Mouse (Mus musculus): ENCODE data around the gene Dolpp1.

The Dolpp1 gene

DNA sequence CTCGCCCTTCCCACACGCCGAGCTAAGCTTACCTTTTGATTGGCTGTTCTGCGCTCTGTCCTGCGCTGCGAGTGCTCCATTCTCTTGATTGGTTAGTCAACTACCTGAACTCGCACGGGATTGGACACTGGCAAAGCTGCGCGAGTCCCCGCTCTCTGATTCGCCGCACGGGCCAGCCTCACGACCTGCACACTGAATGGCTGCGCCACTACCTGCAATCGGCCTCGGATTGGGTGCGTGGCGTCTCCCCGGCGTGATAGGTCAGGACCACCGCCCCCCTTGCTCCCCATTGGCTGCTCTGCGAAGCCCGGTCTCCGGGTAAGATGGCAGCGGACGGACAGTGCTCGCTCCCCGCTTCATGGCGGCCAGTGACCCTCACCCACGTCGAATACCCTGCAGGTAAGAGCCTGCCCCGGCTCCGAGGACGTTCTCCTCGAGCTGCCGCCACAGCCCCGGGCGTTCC, at the start of gene Dolpp1:
TSS of gene Dolpp1 (plus strand) at position 141 of the 463 bp plus-strand sequence.
- DNase-seq (ENCODE audit: low spot score in 2 of 2), result peak; percentile 95 to 98

DNA sequence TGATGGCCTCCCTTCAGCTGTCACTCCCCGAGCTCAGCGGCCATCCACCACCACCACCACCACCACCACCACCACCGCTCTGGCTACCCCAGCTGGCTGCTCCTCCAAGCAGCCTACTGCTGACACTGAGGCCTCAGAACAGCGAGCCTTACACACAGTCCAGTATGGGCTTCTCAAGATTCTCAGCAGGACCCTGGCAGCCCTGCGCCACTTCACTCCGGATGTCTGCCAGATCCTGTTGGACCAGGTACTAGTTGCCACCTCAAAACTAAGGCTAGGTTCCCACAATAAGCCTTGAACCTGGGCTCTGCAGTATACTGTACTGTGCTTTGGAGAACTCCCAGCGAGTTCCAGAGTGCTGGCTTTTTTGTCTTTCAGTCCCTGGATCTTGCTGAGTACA, 49.5 kb upstream of the Dolpp1 start:
- DNase-seq (ENCODE audit: low spot score in 2 of 2), result no peak

DNA sequence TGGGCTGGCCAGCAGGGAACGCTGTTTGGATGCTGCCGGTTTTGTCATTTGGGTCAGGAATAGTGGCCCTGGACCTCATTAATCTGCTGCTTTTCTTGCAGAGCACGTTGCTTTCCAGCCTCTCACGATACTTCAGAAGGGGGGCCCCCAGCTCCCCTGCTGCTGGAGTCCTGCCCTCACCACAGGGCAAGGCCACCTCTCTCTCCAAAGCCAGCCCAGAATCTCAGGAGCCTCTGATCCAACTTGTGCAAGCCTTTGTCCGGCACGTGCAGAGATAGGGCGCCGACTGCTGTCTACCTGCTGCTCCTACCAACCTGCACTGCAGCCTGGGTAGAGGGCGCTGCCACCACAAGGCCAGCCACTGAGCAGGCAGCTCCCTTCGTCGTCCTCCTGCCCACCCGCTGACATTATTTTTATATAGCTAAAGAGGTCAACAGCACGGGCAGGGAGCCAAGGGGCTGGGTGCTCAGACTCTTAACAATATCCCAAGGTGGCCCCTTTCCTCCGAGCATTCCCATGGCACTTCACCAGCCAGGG, 48.4 kb upstream of the Dolpp1 start:
- DNase-seq (ENCODE audit: low spot score in 2 of 2), result no peak

DNA sequence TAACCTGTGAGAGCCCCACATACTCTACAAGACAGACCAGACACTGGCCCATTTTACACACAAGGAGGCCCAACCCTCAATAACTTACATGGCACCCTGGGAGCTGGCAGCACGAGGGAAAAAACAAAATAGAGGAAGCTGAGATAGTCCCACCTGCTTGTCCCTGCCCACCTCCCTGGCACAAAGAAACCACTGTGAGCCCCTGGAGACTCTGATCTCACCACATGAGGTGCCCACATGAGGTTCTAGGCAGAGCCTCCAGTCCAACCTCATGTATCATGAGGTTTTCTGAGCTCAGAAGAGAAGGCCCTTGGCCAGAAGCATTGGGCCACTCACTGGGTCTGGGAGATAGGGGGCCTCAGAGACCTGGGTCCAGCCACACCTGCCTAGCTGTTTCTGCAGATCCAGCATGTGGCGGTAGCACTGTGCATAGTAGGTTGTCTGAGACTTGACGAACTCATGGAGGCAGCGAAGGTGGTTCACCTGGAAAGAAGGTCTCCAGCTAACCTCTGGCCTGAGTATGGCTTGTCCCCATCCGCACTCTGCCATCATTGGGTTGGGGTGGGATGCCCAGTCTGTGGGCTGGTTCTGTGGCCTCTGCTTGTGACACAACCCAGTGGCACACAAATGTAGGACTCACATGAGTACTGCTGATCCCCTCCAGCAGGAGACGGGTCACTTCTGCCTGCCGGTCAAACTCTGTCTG, 45.9 kb upstream of the Dolpp1 start:
- no peak for DNase-seq (ENCODE audit: low spot score in 2 of 2)

DNA sequence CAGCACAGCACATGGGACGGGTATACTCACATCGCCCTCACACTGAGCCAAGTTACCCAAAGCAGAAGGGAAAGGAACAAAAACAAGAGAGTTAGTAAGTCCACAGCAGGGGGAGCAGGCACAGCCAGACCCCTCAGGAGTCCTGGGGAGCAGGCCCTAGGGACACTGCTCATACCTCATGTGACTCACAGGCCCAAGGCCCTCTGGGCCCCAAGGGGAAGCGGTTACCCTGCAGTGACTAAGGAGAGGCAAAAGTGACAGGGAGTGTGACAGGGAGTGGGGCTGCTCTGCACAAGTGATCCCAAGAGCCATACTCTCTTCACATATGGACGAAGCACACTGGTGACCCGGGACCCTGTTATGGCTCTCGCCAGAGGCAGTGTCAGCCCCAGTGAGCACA, 42.9 kb upstream of the Dolpp1 start:
- DNase-seq (ENCODE audit: low spot score in 2 of 2), result no peak

DNA sequence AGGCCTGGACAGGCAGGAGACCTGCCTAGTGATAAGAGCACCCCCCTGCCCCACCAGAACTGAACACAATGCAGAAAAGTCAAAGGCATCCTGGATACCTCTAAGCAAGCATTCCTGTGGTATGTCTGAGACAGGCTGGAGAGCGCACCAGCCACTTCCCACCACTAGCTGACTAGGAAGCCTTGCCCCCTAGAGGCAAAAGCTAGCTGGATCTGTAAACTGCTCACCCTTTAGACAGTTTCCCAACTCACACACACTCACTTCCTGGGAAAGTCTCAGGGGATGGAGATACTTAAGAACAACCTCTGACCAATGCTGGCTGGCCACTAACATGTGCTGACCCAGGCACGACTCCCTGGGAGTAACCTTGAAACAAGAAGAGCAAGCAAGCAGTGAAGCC, 40.9 kb upstream of the Dolpp1 start:
- DNase-seq (ENCODE audit: low spot score in 2 of 2), result no peak

DNA sequence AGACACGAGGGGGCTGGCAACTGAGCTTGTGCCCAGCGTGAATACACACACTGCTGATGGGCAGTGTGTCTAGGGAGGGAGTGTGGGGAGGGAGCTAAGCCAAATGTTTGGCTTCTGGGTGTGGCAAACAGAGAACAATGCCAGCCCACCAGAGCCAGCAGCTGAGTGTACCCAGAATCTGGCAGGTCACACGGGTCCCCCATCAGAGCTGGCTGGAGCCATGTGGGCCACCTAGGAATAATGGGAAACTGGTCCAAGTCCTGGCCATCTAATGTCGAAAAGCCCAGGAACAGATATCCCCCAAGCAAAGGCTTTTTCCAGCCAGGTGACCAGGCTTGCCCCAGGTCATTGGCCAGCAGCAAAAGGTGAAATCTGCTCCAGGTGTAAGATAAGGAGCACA, 36.2 kb upstream of the Dolpp1 start:
- no peak for DNase-seq (ENCODE audit: low spot score in 2 of 2)

DNA sequence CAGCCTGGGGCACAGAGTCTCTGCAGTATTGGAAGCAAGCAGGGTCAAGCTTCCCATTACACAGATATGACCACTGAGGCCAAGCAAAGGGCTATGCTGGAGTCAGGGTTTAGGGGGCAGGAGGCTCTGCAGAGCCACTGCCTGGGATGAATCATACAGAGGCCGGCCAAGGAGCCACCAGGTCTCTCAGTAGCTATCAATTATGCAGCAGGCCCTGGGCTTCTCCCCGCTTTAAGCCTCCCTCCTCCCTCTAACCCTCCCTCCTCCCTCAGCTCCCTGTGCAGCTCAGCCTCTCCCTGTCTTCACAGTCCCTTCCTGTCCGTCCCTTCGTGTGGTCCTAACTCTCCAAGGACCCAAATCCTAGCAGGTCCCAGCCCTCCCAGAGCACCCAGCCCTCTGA, 35.8 kb upstream of the Dolpp1 start:
- DNase-seq (ENCODE audit: low spot score in 2 of 2), result no peak

DNA sequence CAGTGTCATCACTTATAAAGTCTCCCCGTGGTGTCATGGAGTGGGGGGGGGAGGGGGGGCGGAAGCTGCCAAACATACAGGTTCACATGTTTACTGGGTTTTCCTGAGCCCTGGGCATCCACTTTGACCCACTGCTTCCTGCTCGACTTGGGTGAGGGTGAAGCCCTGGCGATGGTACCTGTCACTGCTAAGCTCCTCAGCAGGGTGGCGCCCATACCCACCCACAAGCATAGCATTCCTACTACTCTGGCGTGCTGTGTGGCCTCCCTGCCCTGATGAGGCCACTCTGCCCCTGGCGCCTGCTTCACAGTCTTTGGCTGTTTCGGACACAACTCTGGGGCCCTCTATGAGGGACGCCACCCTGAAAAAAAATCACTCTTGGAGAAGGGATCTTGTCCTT, 35.1 kb upstream of the Dolpp1 start:
- no peak for DNase-seq (ENCODE audit: low spot score in 2 of 2)

DNA sequence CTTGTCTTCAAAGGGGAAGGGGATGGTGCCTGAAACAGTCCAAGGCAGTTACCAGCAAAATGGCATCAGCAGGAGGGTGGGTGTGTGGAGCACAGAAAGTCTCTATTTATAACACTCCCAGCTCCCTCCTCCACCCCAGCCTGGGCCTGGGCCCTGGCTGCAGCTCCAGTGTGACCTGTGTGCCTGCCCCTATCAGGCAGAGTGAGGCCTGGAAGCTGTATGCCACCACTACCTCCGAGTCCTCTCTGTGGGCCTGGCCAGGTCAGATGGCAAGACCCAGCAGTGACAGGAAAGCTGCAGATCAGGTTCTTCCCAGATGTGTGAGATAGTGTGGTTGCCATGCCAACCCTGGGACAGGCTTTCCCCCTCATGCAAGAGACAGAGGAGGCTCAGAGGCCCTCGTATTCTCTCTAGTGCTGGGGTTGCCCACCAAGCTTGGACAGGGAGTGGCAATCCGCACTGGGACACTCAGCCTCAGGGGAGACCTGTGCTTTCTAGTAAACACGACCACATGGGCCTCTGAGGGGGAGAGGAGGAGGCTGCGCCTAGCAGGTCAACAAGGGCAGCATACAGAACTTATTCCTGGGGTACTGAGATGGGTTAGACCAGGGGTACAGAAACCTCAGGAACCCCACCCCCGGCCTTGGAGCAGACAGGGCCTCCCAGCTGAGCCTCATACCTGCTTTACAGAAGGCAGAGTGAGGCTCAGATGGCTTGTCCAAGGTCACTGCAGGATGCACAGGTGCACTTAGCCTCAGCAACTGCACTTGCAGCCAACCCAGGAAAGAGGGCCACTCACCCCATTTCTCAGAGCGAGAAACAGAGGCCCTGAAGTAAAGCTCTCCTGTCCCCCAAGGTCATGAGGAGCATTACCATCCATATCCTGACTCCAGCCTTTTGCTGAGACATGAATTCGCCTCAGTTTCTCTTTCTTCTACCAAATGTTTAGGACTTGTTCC, 34.2 kb upstream of the Dolpp1 start:
- no peak for DNase-seq (ENCODE audit: low spot score in 2 of 2)

DNA sequence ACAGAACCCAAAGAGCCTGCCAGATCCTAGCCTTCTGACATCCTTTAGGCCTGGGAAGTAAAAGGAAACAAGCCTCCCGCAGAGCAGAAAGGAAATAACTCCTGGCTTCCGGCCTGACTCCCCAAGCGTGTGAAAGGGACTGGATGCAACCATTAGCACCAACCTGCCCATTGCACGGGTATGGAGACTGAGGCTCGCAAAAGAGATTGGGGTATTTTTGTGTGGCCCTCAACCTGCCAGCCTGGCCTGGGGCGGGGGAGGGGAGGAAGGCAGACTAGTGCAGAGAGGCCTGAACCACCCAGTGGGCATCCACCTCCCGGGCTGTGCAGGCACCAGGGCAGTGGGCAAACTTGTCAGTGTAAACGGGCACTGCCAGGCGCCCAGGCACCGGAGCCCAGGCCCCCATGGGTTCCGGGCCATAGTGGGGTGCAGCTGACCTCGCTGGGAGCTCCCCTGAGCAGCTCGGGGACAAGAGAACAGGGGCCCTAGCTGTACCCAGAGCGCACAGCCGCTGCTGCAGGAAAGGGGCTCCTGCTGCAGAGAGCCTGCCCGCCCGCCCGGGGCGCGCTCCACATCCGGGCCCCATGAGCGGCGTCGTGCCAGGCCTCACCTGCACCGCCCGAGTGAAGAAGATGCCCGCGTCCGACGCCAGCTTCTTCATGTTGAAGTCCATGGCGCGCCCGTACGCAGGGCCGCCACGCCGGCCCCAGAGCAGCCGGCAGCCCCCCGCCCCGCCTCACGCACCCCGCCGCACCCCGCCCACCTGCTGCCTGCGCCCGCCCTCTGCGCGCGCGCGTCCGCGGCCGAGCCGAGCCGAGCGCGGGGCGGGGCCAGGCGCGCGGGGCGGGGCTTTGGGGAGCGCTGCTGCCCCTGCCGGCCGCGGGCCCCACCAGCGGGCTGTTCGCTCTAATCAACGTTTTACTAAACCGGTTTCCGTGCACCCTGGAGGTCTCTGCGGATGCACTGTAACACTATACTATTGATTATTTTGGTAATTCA, 33.2 kb upstream of the Dolpp1 start, which contains the start of gene Sh3glb2:
TSS of gene Sh3glb2 (minus strand) at position 805 of the 999 bp plus-strand sequence.
- DNase-seq (ENCODE audit: low spot score in 2 of 2), result peak; percentile 31 to 63

DNA sequence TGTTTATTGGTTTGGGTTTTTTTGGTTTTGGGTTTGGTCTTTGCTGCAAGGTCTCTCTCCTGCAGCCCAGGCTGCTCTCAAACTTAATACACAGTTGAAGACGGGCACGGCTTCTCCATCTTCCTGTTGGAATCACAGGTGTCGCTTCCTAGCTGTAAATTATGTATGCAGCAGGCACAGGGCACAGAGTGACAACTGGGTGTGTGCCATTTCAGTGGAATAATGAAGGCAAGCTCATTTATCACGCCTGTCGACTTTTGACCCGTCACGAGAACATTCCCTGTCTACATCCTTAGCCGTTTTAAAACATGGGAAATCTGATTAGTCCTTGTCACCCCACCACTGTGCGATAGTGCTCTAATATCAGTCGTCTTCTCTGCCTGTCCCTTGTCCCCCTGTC, 31.4 kb upstream of the Dolpp1 start:
- DNase-seq (ENCODE audit: low spot score in 2 of 2), result no peak

DNA sequence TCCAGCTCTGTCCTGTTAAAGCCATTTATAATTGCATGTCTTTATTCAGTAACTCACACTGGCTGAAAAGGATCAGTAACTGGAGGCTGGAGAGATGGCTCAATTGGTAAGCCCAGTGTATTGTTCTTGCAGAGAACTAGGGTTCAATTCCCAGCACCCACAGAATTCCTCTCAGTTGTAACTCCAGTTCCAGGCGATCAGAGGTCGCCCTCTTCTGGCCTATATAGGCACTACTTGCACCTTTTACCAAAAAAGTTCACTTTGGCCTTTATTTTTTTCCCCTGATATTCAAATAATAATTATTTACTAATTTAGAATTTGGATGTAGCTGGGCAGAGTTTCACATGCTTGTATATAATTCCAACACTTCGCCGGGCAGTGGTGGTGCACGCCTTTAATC, 29.2 kb upstream of the Dolpp1 start:
- no peak for DNase-seq (ENCODE audit: low spot score in 2 of 2)

DNA sequence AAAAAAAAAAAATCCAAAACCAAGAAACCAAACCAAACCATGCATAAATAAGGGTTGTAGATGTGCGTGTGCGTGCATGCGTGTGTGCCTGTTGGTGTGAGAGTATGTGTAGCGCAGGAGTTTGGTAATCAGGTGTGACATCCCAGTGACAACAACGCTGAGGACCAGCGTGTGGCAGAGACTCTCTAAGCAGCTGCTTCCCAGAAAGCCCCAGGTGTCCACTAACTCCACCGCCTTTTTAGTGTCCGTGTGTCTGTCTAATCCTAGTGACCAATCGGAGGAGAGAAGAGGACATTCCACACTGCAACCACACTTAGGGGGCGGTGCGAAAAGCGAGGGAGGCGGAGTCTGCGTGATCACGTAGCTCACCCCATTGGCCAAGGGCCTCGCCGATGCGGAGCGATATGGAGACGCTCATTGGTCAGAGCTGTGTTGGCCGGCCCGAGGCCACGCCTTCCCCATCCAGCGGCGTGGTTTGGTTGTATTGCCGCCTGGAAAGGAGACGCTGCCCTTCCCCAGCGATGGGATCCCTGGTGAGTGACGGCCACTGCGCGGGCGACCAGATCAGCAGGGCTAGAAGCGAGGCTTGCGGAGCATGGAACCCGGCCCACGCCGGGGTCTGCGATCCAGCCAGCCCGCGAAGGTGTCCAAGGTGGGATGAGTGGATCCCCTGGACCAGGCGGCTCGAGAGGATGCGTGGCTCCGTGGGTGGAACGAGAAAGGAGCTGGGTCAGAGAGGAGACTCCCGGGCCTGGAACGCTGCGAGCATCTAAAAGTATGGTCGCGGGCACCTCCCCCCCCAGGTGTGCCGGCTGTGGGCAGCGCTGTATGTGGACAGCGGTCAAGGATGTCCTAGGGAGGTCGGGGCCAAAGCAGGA, 28.0 kb upstream of the Dolpp1 start, which contains the start of gene Miga2:
TSS of gene Miga2 (plus strand) at position 461 of the 878 bp plus-strand sequence.
- peak; percentile 91 to 97 for DNase-seq (ENCODE audit: low spot score in 2 of 2)

DNA sequence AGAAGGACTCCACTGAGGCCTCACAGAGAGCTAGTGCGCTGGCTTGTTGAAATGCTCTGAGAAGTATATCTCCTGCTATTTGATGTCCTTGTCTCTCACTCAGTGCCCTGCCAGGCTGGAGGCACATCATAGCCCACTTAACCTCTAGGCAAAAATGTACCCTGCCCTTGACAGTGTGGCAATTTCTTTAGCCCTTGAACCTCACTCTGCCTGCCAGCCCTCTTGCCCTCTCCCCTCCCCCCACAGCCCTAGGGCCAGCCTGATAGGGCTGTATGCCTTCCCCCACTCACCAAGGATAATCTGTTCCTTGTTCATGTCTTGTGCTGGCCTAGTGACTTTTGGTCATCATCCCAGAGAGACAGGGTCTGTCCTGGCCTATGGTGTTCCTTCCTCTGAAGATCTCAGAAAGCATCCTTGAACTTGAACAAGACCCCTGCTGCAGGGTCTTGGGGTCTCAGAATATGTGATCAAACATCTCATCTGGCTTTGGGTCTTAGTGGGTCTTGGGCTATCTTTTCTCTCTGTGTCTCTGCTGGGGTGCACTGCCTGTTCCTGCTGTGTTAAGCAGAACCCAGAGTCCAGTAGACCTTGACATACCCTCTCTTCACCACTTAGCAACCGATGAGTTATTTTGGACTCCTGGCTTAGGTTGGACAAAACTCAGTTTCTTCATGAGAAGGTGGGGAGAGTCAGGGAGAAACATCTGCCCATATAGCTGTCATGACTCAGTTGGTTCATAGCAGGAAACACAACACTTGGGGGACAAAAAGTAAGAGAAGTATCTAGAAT, 26.6 kb upstream of the Dolpp1 start:
- DNase-seq (ENCODE audit: low spot score in 2 of 2), result no peak

DNA sequence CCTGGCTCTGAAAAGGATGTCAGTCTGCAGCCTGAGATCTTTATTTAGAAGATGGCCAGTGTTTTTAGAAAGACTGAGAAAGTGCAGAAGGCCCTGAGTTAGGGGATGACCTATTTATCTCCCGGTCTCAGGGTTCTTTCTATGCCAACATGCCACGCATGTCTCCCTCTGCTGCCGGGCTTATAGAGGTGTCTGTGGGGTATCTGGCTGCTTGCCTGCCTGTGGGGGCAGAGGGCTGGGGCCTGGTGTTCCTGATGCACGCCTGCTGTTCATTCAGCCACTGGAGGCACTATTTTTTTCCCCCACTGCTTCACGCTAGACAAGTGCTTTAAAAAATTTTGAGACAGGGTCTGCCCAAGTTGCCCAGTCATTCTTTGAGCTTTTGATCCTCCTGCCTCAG, 25.9 kb upstream of the Dolpp1 start:
- no peak for DNase-seq (ENCODE audit: low spot score in 2 of 2)

DNA sequence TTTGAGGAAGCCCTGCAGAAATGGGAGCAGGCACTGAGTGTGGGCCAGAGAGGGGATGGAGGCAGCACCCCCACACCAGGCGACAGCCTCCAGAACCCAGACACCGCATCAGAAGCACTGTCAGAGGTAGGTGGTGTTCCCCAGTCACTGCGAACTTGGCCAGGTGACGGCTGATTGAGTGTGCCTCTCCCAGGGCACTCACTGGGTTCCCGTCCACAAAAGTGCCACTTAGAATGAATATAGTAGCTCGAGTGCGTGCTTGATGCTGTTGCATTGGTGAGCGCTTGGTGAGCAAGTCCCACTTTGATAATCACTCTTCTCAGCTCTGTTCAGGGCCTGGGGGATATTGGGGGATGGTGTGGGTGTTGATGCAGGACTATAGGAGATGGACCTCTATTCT, 20.5 kb upstream of the Dolpp1 start:
- DNase-seq (ENCODE audit: low spot score in 2 of 2), result no peak

DNA sequence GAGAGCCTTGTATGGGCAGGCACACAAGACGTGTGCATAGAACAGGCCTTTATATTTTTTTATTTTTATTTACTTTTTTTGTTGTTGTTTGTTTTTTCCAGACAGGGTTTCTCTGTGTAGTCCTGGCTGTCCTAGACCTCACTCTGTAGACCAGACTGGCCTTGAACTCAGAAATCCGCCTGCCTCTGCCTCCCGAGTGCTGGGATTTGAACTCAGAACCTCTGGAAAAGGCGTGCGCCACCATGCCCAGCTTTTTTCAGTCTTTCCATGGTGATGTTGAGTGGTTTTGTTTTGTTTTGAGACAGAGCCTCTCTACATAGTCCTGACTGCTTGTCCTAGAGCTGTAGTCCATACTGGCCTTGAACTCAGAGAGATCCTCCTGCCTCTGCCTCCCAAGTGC, 19.3 kb upstream of the Dolpp1 start:
- DNase-seq (ENCODE audit: low spot score in 2 of 2), result no peak

DNA sequence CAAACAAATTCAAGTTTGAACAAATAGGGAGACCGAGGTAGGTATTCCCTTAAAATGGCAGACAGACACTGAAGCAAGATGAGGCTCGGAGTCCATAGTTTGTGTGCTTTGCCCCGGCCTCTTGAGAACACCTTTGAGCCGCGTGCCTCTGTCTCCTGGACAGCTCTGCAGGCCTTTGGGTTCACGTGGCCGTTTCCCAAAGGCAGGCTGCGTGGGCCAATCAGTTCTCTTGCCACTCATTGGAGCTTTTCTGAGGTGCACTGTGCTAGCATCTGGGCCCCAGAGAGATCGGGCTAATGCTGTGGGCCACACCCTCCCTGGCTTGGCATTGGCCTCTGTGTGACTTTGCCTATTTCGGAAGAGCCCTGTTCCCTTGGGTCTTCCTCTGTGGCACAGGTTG, 16.2 kb upstream of the Dolpp1 start:
- DNase-seq (ENCODE audit: low spot score in 2 of 2), result no peak

Data from frontal cortex, postnatal 25 days (tissue).